Mouse (Mus musculus) ES-Bruce4 (cell line): ENCODE data around the gene Slc37a3.

Source experiments
- CTCF ChIP-seq: IDR thresholded peaks from one replicate; pipeline ENCODE4 v1.8.1; 2011; ENCODE audit warnings: low read depth, low read length
- POLR2A ChIP-seq: IDR thresholded peaks from one replicate; pipeline ENCODE4 v1.8.1; 2011; ENCODE audit warnings: low read length; ENCODE audit not compliant: insufficient read depth

DNA sequence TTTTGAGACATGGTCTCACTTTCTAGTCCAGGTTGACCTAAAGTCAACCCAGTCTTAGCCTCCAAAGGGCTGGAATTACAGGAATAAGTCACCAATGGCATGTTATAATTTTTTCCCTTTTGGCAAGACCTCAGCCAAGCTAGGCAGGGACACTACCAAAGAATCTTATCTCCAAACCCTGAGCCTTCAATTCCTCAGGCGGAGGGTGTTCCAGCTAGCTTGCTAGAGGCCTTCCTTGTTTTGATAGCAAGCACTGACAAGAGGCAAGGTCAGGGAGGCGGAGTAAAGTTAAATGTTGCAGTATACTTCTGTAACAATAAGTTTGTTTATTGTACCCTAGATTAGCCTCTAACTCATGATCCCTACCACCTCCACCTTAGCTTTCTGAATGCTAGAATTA, 47.7 kb upstream of the Slc37a3 start:
- TF ChIP-seq POLR2A (no peak), CTCF (no peak)
